Mouse (Mus musculus) lung, postnatal 25 days (tissue): ENCODE results near the gene P2rx4.

ENCODE experiments used
- DNase-seq: peaks from one replicate; pipeline ENCODE4 v3.0.0; 2022; ENCODE audit warnings: low spot score

P2rx4 gene

DNA sequence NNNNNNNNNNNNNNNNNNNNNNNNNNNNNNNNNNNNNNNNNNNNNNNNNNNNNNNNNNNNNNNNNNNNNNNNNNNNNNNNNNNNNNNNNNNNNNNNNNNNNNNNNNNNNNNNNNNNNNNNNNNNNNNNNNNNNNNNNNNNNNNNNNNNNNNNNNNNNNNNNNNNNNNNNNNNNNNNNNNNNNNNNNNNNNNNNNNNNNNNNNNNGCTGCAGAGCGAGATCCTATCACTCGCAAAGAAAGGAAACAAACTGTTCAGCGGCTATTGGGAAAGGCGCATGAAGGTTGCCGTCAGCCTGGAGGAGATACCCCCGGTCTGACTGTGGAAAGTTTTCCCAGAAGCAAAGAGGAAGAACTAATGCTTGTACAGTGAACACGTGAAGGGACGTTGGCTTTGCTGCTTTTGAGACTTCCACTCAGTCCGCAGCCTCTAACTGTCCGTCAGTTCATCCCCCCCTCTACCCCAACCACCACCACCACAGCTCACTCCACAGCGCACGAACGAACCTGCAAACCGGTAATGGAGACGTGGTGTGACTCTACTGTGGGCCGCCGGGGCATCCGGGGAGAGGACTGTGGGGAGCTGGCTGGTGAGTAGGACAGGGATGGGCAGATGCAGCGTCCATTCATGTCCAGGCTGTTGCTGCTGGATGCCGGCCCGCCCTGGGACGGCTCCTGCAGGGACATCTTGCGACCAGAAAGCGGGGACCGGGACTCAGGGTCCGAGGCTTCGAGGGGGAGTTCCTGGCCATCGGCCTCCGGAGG is 56.1 kb downstream of the P2rx4 start:
- DNase-seq = no peak

DNA sequence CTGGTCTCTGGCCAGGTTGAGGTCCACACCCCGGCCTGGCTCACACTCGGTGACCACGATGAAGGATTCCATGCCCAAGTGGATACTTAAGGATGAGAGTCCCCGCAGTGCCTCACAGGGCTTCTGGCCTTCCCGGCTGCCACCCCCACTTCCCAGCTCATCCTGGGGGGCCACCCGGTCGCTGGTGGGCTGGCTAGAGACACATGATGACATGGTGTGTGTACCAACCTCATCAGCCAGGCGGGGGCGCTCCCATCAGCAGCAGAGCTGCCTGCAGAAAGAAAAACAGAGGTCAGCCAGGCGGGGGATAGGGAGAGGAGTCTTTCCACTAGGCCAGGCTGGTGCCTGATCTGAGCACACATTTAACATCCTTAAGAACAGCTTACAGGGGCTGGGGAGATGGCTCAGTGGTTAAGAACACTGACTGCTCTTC is 56.7 kb downstream of the P2rx4 start:
- DNase-seq = peak; percentile 41

DNA sequence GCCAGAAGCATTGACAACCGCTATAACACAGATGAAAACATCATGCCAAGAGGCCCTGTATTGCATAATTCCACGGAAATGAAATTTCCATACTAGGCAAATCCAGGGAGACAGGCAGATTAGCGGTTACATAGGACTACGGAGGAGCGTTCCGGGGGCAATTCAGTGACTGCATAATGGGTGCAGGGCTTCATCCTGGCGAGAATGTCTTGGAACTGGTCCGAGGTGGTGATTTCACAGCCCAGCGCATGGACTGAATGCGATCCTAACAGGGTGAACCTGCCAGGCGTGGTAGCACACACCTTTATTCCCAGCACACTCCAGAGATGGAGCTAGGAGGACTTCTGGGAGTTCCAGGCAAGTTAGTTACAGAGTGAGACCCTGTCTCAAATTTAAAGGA is 59.9 kb downstream of the P2rx4 start:
- no peak for DNase-seq

DNA sequence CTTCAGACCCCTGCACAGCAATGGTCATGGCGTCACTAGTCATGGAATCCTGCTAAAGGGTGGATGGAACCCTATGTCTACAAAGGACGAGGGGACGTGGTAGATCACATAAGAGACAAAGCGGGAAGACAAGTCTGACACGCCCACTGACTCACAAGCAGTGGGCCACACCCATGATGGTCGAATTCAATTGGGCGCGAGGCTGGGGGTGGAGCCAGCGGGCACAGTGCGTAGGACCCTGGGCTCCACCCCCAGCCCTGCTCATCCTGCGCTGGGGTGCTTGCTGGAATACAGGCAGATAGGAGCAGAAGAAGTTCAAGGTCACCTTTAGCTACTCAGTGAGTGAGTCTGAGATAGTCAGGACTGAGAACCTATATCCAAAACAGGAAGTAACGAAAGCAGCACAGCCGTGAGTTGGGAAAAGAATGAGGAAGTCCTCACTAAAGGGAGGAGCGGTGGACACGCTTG is 61.8 kb downstream of the P2rx4 start:
- no peak for DNase-seq

DNA sequence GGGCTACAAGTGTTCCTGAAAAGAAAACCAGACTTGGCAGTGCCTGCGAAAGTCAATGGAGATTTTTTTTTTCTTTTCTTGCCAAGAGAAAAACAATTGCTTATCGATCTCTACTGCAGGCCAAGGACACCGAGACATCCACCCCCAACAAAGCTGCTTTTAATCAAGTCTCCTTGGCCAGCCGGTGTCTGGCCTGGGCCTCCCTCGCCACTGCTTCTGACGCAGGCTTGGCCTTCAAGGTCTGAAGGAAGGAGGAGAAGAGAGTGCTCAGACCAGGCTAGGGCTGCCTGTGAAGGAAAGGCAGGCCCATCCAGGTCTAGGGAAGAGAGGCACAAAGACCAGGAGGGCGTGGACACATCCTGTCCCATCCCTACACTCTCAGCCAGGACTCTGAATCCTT is 63.0 kb downstream of the P2rx4 start:
- peak; percentile 39 for DNase-seq

DNA sequence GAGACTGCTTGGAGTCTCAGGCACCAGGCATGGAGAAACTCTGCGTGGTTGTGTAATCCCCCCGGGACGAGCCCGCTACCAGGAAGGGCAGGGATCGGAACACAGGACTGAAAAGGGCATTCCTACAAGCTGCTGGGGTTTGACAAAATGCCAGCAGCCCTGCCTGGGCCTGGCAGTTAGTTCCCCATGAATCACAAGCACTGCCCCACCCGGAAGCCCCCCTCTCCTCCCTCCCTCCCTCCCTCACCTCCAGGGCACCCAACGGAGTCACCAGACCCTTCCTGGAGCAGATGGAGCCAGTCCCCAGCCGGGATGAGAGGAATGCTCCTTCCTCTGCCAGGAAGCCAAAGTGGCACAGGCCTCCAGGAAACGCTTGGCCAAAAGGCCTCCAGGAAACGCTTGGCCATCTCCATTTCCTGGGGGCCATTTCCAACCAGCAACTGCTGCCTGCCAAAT is 63.5 kb downstream of the P2rx4 start:
- peak; percentile 79 for DNase-seq

DNA sequence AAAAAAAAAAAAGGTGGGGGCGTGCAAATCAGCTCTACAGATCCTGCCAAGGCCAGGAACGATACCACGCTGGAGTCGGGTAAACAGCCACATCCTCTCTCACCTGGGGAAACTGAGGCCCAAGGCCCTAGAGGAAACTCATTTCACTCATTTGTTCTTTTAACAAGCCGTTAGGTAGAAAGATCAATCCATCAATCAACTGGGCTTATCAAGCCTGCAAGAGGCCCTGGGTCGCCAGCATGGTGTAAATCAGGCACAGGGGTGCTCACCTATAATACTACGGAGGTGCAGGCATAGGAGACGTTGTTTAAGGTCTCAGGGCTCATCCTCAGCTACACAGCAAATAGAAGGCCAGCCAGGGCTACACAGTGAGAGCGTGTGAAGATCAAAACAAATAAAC is 64.1 kb downstream of the P2rx4 start:
- DNase-seq = no peak

DNA sequence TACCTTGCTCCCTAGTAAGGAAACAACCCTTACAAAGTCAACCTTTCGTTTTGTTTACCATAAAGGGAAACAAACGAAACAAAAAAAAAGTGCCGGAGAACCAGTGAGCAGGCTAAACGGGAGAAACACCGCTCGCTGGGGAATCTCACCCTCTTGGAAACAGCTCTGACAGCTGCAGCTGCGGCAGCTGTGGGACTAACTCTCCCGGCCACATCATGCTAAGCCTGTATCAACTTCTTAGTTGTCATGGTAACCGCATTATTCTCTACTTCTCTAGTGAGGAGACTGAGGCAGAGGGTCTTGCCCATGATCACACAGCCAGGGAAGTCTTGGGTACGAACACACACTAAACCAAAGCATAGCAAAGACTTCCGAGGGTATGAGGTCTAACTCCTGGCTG is 66.4 kb downstream of the P2rx4 start:
- no peak for DNase-seq

DNA sequence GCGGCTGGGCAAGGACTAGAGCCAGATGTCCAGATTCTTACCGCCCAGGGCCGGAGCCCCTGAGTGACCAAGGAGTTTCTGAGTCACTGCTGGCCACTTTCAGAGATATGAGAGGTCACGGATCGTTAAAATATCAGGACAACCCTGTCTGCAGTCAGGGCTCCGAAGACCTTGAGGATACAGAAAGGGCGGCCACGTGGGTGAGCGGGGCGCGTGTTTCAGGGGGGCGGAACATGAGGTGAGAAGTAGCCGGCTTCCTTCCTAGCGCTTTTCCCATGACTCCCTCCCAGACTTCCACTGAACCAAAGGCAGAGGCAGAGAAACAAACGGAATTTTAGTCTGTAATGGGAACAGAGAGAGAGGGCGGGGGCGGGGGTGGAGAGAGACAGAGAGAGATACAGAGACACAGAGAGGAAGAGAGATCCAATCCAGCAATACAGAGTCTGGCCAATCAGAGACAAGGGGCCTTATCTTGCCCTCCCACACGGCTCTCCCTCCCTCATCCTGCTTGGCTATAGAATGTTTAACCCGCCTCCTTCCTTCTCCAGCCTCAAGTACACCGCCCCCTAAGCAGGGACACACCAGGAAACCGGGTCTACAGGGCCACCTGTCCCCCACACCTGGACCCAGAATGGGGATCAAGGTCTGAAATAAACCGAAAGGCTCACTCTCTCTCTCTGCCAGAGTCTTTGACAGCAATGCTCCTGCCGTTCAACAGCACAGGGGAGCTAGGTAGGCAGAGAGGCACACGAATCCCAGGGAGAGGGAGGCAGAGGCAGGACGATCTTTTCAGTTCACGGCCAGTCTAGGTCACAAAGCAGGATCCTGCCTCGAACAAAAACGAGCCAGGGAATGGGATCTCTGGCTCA is 67.6 kb downstream of the P2rx4 start:
- no peak for DNase-seq

DNA sequence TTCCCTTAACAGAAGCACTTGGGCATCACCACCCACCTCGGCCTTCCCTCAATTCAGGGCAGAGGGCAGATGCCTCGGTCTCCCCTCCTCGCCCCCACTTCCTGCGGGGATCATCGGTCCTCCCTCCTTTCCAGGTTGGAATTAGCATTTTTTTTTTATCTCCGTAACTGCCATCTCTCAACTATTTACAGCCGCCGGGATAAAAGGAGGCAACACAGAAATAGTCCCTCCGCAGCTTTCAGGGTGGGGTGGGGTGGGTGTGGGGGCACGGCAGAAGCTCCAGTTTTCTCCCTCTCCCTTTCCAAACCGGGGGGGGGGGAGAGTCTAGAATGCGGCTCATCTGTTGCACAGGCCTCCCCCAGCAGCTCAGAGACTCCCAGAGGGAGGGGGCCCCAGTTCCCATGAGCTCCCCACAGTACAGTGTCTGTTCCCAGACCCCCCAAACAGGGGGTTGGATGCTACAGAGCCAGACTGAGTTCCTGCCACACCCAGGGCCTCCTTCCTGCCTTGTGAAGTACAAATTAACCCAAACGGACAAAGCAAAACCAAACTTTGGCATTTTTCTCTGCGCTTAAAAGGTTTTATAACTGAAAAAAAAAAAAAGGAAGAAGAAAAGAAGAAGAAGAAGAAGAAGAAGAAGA is 68.4 kb downstream of the P2rx4 start:
- no peak for DNase-seq

DNA sequence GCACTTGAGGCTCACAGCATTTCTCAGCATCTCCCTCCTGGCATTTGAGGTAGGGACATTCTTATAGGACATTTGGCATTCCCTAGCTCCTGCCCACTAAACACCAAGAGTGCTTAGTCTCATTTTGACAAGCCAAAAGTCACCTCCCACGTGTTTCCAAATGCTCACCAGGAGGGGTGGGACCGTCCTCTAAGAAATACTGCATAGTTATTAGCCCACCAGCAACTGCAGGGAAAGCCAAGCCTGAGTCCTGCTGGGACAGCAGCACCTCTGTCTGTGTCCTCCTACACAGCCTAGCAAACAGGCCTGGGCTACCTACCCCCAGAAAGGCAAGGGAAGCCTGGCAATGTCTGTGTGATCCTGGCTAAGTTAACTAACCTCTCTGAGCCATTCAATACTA is 70.0 kb downstream of the P2rx4 start:
- no peak for DNase-seq

DNA sequence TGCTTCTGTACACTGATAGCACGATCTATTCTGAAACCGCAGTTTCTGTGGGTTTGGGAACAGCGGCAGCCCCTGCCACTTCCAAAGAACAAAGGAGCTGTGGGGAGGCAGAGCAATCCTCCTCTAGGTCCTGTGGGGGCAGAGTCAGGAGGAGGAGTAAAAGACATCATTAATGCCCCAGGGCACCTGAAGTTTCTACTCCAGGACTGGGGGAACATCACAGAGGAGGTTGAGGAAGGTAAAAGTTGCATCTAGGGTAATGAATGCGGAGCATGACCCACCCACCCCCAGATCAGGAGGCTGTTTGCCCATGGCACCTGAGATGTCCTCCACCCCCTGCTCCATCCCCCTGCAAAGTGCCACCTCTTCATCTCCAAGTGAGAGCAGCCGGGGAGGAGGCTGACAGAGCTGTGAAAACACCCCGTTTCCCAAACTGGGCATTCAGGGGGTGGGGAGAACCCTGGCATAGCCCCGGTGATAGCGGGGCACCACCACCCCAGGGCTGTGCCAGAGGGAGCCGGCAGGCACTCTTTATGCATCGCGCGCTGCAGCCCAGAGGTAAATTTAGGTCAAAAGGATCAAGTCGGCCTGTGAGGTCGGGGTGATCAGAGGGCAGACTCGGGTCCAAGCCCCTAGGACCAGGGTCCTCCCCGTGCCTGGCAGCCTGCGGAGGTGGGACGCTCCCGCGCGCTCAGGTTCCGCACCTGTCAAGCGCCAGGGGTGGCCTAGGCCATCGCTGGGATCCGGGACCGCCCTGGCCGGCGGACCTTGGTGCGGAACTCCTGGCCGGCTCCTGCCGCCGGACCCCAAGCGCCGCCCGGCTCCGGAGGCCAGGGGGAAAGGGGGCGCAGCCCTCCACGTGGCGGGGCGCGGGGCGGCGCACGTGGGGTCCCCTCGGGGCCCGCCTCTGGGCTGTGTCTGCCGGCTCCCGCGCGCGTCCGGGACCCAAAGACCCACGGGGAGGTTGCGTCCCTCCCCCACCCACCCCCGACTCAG is 71.2 kb downstream of the P2rx4 start:
- no peak for DNase-seq
